Mouse (Mus musculus) cerebellum, adult 2 months (tissue): ENCODE data around the gene 4930519P11Rik.

Experiments used
- CTCF ChIP-seq: fragments of 200-500 bp; IDR thresholded peaks from 2 replicates; pipeline ENCODE4 v1.5.1; 2011; ENCODE audit warnings: low read depth, mild to moderate bottlenecking, control low read depth, low read length, moderate library complexity, borderline replicate concordance; ENCODE audit not compliant: insufficient read depth
- POLR2A ChIP-seq: fragments of 200-500 bp; IDR thresholded peaks from 2 replicates; pipeline ENCODE4 v1.6.1; 2011; ENCODE audit warnings: low read length, control low read depth, borderline replicate concordance; ENCODE audit not compliant: insufficient read depth

DNA sequence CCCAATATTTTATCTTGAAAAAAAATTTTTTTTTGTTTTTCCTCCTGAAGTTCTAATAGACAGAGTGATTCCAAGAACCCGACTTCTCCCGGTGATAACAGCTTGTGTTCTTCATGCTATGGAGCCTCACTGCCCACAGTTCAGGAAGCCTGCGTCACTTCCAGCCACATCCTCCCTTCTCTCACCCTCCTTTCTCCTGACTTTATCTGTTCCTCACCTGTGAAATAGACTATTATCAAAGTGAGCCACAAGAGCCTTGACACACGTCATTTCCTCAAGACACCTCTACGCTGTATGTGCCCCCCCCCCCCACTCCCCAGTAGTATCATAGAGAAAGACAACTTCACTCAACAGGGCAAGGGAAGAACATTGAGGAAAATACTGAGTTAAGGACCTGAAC is 2.4 kb upstream of the 4930519P11Rik start:
- TF ChIP-seq CTCF (no peak), POLR2A (no peak)
